Mouse (Mus musculus): Measurements from ENCODE around the gene Caln1.
"Not testable (repeated sequence)": the region's sequence is repeated elsewhere in the genome, so short reads cannot be mapped to it uniquely, and the experiment has no call there.

The Caln1 gene

DNA sequence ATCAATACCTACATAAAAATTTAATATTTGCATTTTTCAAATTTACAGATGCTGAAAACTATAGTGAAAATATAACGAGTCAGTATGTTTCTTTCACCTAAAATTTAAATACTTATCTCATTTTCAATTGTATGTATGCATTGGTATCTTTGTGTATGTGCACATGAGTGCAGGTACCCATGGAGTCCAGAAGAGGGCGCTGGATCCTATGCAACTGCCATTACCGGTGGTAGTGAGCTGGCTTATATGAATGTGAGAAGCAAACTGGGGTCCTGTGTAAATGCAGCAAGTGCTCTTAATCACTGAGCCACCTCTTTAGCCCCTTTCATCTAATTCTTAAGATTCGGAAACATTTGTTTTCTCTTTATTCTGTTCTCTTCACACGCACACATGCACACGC, 146.1 kb downstream of the Caln1 start:
- in situ Hi-C loops (cut with MboI; ENCODE audit: low sequenced_read_pairs) = no loop called here

DNA sequence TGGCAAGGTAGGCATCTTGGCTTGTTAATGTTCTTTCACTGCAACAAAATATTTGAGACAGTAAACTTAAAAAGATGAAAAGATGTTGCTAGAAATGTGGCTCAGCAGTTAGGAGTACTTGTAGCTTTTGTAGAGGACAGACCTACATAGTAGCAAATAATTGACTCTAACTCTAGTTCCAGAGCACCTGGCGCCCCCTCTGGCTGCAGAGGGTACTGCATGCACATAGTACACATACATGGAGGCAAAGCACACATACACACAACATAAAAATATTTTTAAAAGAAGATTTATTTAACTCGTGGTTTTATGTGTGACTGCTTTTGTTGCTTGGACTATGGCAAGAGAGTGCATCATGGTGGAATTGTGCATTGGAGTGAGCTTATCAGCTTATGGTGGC, 151.3 kb downstream of the Caln1 start:
- in situ Hi-C loops (cut with MboI; ENCODE audit: low sequenced_read_pairs) = no loop called here

DNA sequence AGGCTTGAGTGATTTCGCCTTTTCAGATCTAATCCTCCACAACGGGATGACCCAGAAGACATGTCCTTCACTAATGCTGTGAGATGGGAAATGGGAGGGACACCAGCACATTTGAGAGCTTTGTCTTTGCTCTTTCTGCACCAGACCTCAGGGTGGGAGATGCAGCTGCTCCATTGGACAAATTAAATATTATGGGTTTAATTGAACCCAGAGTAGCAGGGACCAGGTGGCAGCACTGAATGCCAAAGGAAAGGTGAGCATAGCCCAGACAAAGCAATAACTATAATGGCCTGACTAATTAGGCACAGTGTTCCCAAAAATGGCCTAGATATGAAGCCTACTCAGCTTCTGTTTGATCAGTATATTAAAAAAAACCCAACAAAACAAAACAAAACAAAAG, 158.2 kb downstream of the Caln1 start:
- in situ Hi-C loops (cut with MboI; ENCODE audit: low sequenced_read_pairs) = no loop called here

DNA sequence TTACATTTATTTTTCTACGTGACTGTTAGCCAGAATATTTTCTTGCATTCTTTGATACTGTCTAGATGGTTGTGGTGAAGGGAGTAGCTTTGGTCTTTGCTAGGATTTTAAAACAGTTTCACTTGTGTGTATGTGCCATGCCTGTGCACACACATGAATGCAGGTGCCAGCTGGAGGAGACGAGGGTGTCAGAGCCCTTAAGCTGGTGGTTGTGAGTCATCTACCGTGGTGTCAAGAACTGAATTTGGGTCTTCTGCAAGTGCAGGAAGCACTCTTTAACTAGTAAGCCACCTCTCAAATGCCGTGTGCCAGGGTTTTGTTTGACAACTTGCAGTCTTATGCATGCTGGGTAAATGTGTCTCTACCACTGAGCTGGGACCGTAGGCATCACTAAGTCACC, 178.2 kb downstream of the Caln1 start:
- in situ Hi-C loops (cut with MboI; ENCODE audit: low sequenced_read_pairs) = no loop called here

DNA sequence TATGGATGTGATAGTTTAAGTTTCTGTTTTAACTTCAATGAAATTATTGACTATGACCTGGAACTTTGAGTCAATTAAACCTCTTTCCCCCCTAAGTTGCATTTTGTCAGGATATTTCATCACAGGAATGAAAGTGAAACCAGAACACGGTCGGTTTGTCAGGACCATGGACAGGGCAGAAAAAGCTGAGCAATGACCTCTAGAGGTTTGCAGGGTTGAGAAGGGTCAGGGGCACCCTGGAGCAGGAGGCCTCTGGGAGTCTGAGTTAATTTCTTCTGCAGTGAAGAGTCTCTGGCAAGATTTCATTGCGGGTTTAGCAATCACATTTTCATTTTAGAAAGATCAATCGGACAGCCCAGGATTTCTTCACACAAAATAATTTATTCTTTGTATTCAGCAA, 184.7 kb downstream of the Caln1 start:
- in situ Hi-C loops (cut with MboI; ENCODE audit: low sequenced_read_pairs) = no loop called here

DNA sequence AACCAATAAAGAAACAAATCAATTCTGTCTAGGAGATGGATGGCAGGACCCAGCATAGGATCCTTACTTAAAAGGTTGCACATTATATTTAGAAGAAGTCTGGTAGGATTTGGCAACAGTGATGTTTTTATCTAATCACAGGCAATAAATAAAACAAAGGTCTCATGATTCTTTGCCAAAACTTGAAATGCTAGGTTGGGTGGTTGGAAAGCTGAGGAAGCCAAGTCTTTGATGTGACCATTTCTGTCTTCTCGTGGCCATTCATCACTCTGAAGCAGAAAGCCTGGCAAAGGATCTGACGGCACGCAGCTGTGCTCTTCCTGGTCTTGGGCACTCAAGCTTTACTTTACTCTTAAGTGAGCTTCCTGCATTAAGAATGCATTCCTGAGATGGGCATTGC, 193.9 kb downstream of the Caln1 start:
- in situ Hi-C loops (cut with MboI; ENCODE audit: low sequenced_read_pairs) = no loop called here

DNA sequence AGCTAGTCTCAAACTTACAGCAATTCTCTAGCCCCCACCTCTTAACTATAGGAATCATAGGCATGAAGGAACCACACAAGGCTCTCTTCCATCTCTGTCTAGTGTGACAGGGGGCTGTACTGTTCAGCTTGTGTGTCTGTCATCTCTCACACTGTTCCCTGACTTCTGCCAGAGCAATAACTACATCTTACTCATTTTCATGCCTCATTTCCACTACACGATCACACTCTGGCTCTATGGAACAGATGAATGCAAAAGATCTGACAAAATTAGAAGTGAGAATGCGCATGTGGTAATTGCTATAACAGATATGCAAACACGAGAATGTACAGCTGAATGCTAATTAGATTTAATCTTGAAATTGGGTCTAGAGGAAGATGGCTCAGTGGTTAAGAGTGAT, 196.7 kb downstream of the Caln1 start:
- in situ Hi-C loops (cut with MboI; ENCODE audit: low sequenced_read_pairs) = no loop called here

DNA sequence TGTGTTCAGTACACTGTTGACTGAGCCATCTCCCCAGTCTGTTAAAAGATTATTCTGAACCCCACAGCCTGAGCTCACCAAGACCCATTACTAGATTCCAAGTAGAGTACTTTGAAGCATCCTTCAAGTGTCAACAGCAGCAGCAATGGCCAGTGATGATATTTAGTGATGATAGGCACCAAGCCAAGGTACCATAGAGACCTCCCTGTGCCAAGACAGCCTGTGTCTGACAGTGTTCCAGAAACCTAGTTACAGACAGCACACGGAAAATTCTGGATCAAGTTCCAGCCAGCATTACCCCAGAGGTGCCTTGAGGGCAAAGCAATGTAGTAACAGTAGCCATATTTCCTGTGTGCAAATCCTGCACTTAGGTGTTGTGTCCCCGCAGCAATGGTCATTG, 208.3 kb downstream of the Caln1 start:
- in situ Hi-C loops (cut with MboI; ENCODE audit: low sequenced_read_pairs) = no loop called here

DNA sequence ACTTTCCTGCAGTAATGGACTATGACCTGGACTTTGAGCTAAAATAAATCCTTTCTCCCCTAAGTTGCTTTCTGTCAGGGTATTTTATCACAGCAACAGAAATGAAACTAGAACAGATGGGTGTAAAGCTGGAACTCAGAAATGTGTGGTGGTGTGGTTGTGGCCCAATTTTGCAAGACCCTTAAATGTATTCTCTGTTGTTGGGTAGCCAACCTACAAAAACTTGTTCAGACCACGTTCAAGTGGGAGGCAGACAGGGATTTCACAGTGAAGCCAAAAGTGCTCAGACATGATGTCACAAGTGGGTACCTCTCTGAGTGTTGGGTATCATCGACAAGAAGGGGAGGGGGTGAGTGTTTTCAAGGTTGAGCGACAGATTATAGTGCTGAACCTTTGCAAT, 214.8 kb downstream of the Caln1 start:
- in situ Hi-C loops (cut with MboI; ENCODE audit: low sequenced_read_pairs) = no loop called here

DNA sequence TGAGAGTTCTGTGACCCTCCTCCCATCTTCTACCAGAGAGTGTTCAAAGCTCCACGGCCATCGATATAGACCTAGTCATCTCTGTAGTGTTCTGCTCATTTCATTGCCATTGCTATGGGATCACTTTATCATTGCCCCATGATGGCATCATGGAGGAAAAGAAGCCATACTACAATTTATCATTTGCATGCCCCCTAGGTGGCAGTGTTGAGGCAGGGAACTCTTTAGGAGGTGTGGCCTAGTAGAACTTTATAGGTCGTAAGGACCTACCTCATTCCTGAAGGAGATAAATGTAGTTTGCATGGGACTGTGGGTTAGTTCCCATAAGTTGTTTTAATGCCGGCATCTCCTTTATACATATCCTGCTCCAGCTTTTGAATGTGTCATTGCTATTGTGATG, 217.0 kb downstream of the Caln1 start:
- in situ Hi-C loops (cut with MboI; ENCODE audit: low sequenced_read_pairs) = no loop called here

DNA sequence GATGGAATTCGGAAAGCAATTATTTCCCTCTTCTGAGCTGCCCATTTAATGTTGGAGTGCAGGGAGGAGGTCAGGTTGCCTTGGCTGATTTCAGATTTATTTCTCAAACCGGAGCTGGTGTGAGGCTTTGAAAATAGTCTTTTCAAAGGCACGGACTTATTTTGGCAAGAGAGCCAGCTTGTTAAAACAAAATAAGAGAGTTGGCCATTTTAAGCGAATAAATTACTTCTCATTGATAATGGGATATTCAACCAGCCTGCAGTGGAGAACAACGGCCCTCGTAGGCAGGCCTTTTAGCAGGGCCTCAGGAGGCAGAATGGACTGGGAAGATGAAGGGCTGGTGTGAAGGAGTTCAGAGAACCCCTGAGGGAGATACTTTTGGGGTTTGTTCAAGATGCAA, 227.3 kb downstream of the Caln1 start:
- in situ Hi-C loops (cut with MboI; ENCODE audit: low sequenced_read_pairs) = no loop called here

DNA sequence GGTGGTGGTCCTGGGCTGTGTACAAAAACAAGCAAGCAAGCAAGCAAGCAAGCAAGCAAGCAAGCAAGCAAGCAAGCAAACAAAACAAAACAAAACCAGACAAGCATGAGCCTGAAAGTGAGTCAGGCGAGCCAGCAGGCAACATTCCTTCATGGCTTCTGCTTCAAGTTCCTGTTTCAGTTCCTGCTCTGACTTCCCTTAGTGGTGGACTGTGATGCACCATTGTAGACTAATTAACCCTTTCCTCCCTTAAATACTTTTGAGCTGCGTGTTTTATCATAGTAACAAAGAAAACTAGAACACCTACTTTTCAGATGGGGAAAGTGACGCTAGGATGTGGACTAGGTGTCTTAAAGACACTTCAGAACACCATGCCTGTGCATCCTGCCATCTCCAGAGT, 244.4 kb downstream of the Caln1 start:
- in situ Hi-C loops (cut with MboI; ENCODE audit: low sequenced_read_pairs) = no loop called here

DNA sequence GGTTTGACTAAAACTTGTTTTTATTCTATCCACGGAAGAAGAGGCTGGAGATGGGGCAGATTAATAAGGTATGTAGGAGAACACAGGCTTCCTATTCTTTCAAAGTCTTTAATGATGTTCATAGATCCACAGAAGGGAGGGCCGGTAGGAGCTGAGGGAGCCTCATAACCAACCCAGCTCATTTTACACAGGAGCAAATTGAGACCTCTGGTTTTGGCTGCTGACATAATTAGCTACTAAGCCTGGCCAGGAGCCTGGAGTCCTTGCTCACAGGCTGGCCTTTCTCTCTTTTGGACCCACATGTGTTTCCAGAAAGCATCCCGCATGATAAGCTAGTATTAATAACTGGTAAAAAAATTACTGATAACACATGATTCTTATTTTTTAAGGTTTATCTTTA, 245.0 kb downstream of the Caln1 start:
- in situ Hi-C loops (cut with MboI; ENCODE audit: low sequenced_read_pairs) = no loop called here

DNA sequence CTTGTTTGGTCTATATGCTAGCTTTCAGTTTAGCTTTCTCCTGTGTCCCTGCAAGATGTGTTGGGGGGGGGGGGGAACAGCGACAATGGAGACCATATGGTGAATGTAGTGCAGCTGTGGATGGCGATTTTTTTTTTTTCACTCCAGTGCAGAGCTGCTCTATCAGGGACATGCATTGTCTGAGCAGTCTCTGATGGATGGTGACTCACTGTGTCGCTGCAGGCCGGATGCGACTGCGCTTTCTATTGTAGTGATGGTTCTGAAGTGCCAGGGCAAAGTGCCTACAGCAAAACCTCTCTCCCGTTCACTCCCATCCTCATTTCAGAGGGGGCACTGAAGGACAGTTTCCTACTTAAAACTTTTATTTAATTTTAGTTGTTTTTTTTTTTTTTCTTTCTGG, 250.8 kb downstream of the Caln1 start:
- in situ Hi-C loops (cut with MboI; ENCODE audit: low sequenced_read_pairs) = no loop called here

DNA sequence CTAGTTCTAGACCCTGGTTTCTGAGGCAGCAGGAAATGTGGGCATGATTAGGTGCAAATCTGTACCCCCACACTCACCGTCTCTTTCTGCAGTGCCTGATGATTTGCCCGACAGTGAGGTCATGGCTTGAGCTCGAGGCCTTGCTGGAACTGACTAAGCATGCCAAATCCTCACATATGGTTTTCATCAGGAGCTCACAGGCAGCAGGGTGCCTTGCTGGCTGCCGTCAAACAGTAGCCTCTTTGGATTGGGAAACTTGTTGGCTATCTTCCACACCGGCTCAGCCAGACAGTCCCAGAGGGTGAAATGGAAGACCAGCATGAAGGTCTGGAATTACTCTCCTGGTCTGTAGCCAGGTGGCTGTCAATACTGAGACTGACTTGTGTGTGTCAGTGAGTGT, 254.0 kb downstream of the Caln1 start:
- in situ Hi-C loops (cut with MboI; ENCODE audit: low sequenced_read_pairs) = no loop called here

DNA sequence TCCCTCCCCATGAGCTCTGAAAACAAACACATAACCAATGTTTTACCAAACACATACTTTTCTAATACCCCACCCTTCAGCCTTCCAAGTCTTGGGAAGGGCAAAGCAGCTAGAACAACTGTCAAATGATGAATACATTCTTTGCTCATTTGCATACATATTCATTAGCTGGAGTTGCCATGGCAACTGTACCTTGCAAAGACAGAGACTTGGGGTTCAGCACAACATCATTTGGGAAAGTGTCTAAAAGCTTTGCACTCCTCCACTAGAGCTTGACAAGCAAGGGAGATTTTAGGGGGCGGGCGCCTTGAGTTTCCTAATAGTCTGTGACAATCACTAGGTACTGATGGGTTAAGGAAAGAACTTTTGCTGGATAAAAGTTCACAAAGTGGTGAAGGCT, 258.5 kb downstream of the Caln1 start:
- in situ Hi-C loops (cut with MboI; ENCODE audit: low sequenced_read_pairs) = no loop called here

DNA sequence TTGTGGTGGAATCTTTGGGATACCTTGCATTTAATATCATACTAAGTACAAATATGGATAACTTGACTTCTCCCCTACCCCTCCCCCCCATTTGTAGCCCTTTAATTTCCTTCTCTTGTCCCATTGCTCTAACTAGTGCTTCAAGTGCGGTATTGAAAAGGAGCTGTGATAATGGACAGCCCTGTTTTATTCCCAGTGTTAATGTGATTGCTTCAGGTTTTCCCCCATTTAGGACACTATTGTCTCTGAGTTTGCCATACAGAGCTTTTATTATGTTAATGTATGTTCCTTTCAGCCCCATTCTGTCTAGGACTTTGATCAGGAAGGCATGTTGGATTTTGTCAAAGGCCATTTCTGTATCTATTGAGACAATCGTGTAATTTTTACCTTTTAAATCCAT, 266.1 kb downstream of the Caln1 start:
- in situ Hi-C loops (cut with MboI; ENCODE audit: low sequenced_read_pairs) = no loop called here

DNA sequence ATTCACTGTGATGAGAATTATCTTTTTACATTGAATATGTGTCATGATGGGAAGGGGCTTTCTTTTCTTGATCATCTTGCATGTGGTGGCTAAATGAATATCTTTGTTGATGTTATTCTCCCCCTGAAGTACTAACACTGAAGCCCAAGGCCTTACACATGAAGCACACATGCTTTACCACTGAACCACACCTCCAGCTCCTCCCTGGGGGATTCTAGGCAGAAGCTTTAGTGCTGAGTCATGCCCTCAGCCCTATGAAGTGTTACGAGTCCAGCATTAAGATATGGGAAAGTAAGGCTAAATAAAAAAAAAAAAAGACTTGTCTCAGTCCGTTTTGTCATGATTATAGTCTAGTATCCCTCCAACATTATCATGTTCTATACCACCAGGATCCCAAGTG, 272.6 kb downstream of the Caln1 start:
- in situ Hi-C loops (cut with MboI; ENCODE audit: low sequenced_read_pairs) = no loop called here

DNA sequence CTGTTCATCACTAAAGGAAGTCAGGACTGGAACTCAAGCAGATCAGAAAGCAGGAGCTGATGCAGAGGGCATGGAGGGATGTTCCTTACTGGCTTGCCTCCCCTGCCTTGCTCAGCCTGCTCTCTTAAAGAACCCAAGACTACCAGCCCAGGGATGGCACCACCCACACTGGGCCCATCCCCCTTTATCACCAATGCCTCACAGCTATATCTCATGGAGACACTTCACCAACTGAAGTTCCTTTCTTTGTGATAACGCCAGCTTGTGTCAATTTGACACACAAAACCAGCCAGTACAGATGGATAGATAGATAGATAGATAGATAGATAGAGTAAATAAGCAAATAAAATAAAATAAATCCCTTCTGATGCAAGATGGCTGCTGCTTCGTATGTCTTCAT, 276.9 kb downstream of the Caln1 start:
- in situ Hi-C loops (cut with MboI; ENCODE audit: low sequenced_read_pairs) = not testable (repeated sequence)

DNA sequence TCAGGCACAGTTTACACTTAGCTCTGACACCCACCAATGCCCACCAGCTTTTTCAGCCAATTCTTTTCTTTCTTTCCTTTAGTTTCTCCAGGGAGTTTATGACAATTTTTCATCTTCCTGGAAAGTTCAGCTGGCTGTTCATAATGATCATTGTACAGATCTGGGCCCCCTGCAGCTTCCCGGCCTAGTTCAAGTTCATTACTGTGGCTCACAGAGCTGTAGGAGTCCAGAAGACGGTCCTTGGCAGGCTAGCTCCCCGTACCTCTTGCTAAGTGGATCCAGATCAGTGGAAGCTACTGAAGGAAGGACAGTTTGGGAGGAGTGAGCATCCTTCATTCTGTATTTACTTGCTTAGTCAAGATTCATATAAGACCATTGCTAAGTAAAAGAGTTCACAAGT, 288.9 kb downstream of the Caln1 start:
- in situ Hi-C loops (cut with MboI; ENCODE audit: low sequenced_read_pairs) = no loop called here

DNA sequence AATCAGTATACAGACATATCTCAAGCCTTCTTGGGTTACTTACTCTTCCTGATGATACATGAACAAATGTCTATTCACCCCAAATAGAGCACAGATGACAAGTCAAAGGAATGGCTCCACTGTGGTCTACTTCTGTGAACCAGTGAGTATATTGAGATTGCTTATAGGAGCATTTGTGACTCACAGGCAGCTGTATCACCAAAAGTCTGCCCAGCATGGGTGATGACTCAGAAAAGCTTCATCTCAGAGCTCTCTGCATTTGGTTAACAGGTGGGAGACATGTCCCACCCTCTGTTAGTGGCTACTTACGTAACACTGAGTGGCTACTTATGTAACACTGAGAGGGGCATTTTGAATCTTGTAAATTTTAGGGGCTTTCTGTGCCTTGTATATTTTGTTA, 296.8 kb downstream of the Caln1 start:
- in situ Hi-C loops (cut with MboI; ENCODE audit: low sequenced_read_pairs) = no loop called here

DNA sequence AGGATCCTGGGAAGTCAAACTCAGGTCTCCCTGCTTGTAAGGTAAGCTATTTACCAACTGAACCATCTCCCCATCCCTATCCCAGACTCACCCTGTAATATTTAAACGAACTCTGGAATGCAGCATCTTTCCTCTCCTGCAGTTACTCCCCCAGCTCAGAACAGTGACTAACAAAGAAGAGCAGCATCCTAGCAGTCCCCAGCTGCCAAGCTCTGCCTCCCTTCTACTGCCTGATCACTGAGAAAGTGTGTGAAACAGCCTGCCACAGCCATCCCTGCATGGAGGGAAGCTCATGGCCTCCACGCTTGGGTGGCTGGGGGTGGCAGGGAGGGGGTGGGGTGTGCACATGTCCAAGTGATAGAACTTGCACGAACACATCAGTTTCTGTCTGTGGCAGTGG, 303.3 kb downstream of the Caln1 start:
- in situ Hi-C loops (cut with MboI; ENCODE audit: low sequenced_read_pairs) = no loop called here

DNA sequence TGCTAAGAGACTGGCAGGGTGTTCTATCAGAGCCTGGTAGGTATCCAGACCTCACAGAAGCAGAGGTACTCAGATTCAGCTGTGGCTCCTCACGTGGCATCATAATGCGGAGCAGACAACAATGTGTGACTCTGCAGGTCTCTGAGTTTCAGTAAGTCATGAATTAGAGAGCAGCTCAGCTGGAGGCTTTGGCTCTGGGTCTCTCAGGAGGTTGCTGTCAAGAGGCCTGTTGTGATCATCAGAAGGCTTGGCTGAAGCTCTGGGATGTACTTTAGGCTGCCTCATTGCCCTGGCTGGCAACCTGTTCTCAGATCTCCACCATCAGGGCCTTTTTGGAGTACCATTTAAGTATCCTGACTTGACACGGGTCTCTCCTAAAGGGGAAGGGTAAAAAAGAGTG, 303.8 kb downstream of the Caln1 start:
- in situ Hi-C loops (cut with MboI; ENCODE audit: low sequenced_read_pairs) = no loop called here

DNA sequence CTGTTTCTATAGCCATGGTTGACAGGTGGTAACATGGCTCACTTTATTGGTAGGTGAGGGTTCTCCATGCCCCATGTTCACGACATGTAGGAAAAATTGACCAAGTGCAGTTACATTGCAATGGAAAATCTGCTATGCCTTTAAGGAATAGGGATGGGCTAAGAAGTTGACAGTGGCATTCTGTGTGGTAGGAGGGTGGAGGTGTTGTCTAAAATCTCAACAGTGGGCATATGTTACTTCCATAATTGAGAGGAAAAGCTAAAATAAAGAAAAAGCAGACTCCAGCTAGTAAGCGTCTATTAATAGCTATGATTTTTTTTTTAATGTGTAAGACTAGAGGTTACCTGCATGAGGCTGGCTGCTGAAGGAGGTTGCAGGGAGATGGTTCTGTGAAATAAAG, 308.6 kb downstream of the Caln1 start:
- in situ Hi-C loops (cut with MboI; ENCODE audit: low sequenced_read_pairs) = loop anchor here (25.0 kb wide), 1 partner anchor 109 kb away; no protein-coding TSS in a partner anchor
